In the genomic region with DNA sequence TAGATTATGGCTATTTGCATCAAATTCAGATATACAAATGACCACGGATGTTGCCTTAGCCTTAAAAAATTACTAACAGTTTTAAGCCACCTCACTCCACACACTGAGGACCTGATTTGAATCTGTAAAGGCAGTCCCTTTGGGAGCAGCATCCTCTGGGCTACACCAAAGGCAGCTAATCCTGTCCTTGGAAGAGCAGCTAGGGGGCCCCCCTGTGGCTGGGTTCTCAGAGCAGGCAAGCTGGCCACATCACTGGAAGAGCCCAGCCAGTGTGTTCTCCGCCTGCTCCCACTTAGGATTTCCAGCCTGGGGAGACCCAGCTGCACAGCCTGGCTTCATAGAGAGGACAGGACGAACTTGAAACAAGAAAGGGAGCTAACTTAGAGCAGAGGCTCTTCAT, we compare ENCODE assay signal across 8 mouse cellular contexts. TPM values are rescaled to one million over a fixed set of nuclear protein-coding genes. Genes with fewer than 3 reads are reported as not detected.
A peak's percentile ranks its signal among the peaks of the same experiment; 100 is the strongest.
DNase-seq lines count a peak whose midpoint lies in the region; ATAC-seq lines count a peak whose summit lies in the region.

No protein-coding gene starts in this region.

- peaks cover 22% of the 10 kb centered on the region for H3K4me1 ChIP-seq in heart, embryonic 11.5 days (ENCODE audit: control insufficient read depth, insufficient read depth, low read length)
- H3K4me1 ChIP-seq in lung, embryonic 16.5 days (replicated peaks; ENCODE audit: control insufficient read depth, insufficient read depth, low read length), result peaks cover 5% of the 10 kb centered on the region; the same call in 1 of the 2 replicates

- peaks cover 10% of the 10 kb centered on the region for H3K36me3 ChIP-seq in heart, embryonic 11.5 days (ENCODE audit: control insufficient read depth, insufficient read depth, low read length)
- H3K36me3 ChIP-seq in lung, embryonic 16.5 days (ENCODE audit: control insufficient read depth, insufficient read depth, low read length), result peaks cover 41% of the 10 kb centered on the region

- H3K27me3 ChIP-seq in heart, embryonic 11.5 days (ENCODE audit: control insufficient read depth, insufficient read depth, low read length), result no peaks in the 10 kb centered on the region
- no peaks in the 10 kb centered on the region for H3K27me3 ChIP-seq in lung, embryonic 16.5 days (ENCODE audit: control insufficient read depth, insufficient read depth, low read depth, low read length)

- no peaks in the 10 kb centered on the region for H3K9me3 ChIP-seq in heart, embryonic 11.5 days (replicated peaks; ENCODE audit: control insufficient read depth, low read length)
- no peaks in the 10 kb centered on the region for H3K9me3 ChIP-seq in lung, embryonic 16.5 days (ENCODE audit: control insufficient read depth, low read length)

- no peak overlapping the region for H3K9ac ChIP-seq in heart, embryonic 11.5 days (ENCODE audit: low read depth, low read length)
- H3K9ac ChIP-seq in lung, embryonic 16.5 days (ENCODE audit: low read length), result no peak overlapping the region

- DNase-seq in heart, adult 11 months, result peak; percentile 96
- DNase-seq in thymus, postnatal 25 days, result peak; percentile 38
- no peak for DNase-seq in thymus, postnatal 0 days (ENCODE audit: low spot score)
- peak; percentile 54 for DNase-seq in gastrocnemius, postnatal 14 days
- no peak for DNase-seq in urinary bladder, adult 18-20 months (ENCODE audit: low spot score in 2 of 2)
- DNase-seq in urinary bladder, postnatal 14 days (ENCODE audit: low spot score), result no peak

- 39% methylated on average over 3 of the region's 3 CpGs for WGBS in heart, embryonic 11.5 days (ENCODE audit: insufficient replicate concordance)
- WGBS in lung, embryonic 16.5 days, result 48% methylated on average over 3 of the region's 3 CpGs

- no peak overlapping the region for H3K4me3 ChIP-seq in heart, embryonic 11.5 days (ENCODE audit: low read depth, low read length)
- H3K4me3 ChIP-seq in lung, embryonic 16.5 days (ENCODE audit: low read length), result no peak overlapping the region

- no peak for ATAC-seq in heart, embryonic 11.5 days (replicated peaks; ENCODE audit: insufficient number of reproducible peaks, low FRiP score, low TSS enrichment)
- no peak for ATAC-seq in lung, embryonic 16.5 days (ENCODE audit: low read depth)

- H3K4me2 ChIP-seq in heart, embryonic 11.5 days, result no peak overlapping the region
- no peak overlapping the region for H3K4me2 ChIP-seq in lung, embryonic 16.5 days (ENCODE audit: low read depth, low read length)

- H3K27ac ChIP-seq in heart, embryonic 11.5 days (ENCODE audit: low read depth, low read length), result no peak overlapping the region
- H3K27ac ChIP-seq in lung, embryonic 16.5 days (ENCODE audit: low read length), result peak overlapping the region; percentile 9; the same call in 1 of the 2 replicates

- intact Hi-C loops in gastrocnemius, postnatal 14 days (cut with DNase I; ENCODE audit: low total_unique reads), result no loop called here

RNA-seq across cellular contexts. Expression of a gene that starts 18.3 kb away (rescaled TPM):
- polyA plus RNA-seq in heart, embryonic 11.5 days (2014; fragmentation: Nextera tagmentation; extraction: Ambion mirVana), result 62.7 and 63.7 TPM in 2 replicates
- 119 and 139 TPM in 2 replicates for polyA plus RNA-seq in thymus, postnatal 0 days (2015; fragmentation: Nextera tagmentation; extraction: Ambion mirVana)
- 10 to 100 TPM in 1 of 2 experiments, 1 to 10 TPM in 1; 9.4 to 10.5 TPM for total RNA-seq in gastrocnemius, postnatal 14 days (2021)
- 70.6 and 70.9 TPM in 2 replicates for polyA plus RNA-seq in lung, embryonic 16.5 days (2015; fragmentation: Nextera tagmentation; extraction: Ambion mirVana)

RNA-seq across cellular contexts. Expression of a gene that starts 29.6 kb away (rescaled TPM):
- polyA plus RNA-seq in heart, embryonic 11.5 days (2014; fragmentation: Nextera tagmentation; extraction: Ambion mirVana), result 28.9 and 30.6 TPM in 2 replicates
- 72.3 and 75.1 TPM in 2 replicates for polyA plus RNA-seq in thymus, postnatal 0 days (2015; fragmentation: Nextera tagmentation; extraction: Ambion mirVana)
- total RNA-seq in gastrocnemius, postnatal 14 days (2021), result 10 to 100 TPM; 19.8 to 25.8 TPM
- polyA plus RNA-seq in lung, embryonic 16.5 days (2015; fragmentation: Nextera tagmentation; extraction: Ambion mirVana), result 57.4 and 59.0 TPM in 2 replicates

RNA-seq across cellular contexts. Expression of a gene that starts 30.5 kb away (rescaled TPM):
- 37.6 and 39.7 TPM in 2 replicates for polyA plus RNA-seq in heart, embryonic 11.5 days (2014; fragmentation: Nextera tagmentation; extraction: Ambion mirVana)
- polyA plus RNA-seq in thymus, postnatal 0 days (2015; fragmentation: Nextera tagmentation; extraction: Ambion mirVana), result 80.3 and 86.3 TPM in 2 replicates
- total RNA-seq in gastrocnemius, postnatal 14 days (2021), result 10 to 100 TPM; 29.9 to 30.1 TPM
- 31.2 and 43.1 TPM in 2 replicates for polyA plus RNA-seq in lung, embryonic 16.5 days (2015; fragmentation: Nextera tagmentation; extraction: Ambion mirVana)

RNA-seq across cellular contexts. Expression of a gene that starts 48.5 kb away (rescaled TPM):
- polyA plus RNA-seq in heart, embryonic 11.5 days (2014; fragmentation: Nextera tagmentation; extraction: Ambion mirVana), result not detected in 2 replicates
- polyA plus RNA-seq in thymus, postnatal 0 days (2015; fragmentation: Nextera tagmentation; extraction: Ambion mirVana), result not detected in 2 replicates
- total RNA-seq in gastrocnemius, postnatal 14 days (2021), result not detected
- not detected in 2 replicates for polyA plus RNA-seq in lung, embryonic 16.5 days (2015; fragmentation: Nextera tagmentation; extraction: Ambion mirVana)

RNA-seq across cellular contexts. Expression of a gene that starts 53.5 kb away (rescaled TPM):
- polyA plus RNA-seq in heart, embryonic 11.5 days (2014; fragmentation: Nextera tagmentation; extraction: Ambion mirVana), result not detected in 2 replicates
- not detected in 2 replicates for polyA plus RNA-seq in thymus, postnatal 0 days (2015; fragmentation: Nextera tagmentation; extraction: Ambion mirVana)
- not detected for total RNA-seq in gastrocnemius, postnatal 14 days (2021)
- 0.06 and 0.11 TPM in 2 replicates for polyA plus RNA-seq in lung, embryonic 16.5 days (2015; fragmentation: Nextera tagmentation; extraction: Ambion mirVana)

Comparison
In these comparisons a context has a peak if more than half of its experiments do, and no peak if none do; other contexts are left out.
1. DNase-seq: peak in heart, adult 11 months (single experiment), thymus, postnatal 25 days (single experiment) and gastrocnemius, postnatal 14 days (single experiment); none in thymus, postnatal 0 days (single experiment), urinary bladder, adult 18-20 months (0 of 2) and urinary bladder, postnatal 14 days (single experiment).